Comparison of ENCODE assay signal across 16 mouse cellular contexts in genomic region chr3:132880826-132881225, GRCm38 (mm10).
A peak's percentile ranks its signal among the peaks of the same experiment; 100 is the strongest.
DNase-seq lines count a peak whose midpoint lies in the region; ATAC-seq lines count a peak whose summit lies in the region.
"Had no signal": no experiment of that assay in that cellular context is flagged by ENCODE, and none has a peak within 500 bp of the region (broad histone marks: within the 10 kb centered on the region; RNA-seq: fewer than 3 reads in every experiment).

No protein-coding gene starts in this region.

- no peak for ATAC-seq in kidney, embryonic 15.5 days (replicated peaks; ENCODE audit: low FRiP score)
- ATAC-seq in hindbrain, embryonic 15.5 days (ENCODE audit: low FRiP score, low read depth): no peak
- ATAC-seq in midbrain, embryonic 15.5 days (replicated peaks): no peak
- no peak for ATAC-seq in erythroid progenitor cell, adult 5-6 weeks (replicated peaks; ENCODE audit: low FRiP score, poor library complexity, severe bottlenecking)

- H3K36me3 ChIP-seq in kidney, embryonic 15.5 days: no peaks in the 10 kb centered on the region
- H3K36me3 ChIP-seq in hindbrain, embryonic 15.5 days: no peaks in the 10 kb centered on the region
- no peaks in the 10 kb centered on the region for H3K36me3 ChIP-seq in midbrain, embryonic 15.5 days (replicated peaks)
- H3K36me3 ChIP-seq: G1E; heart, embryonic 15.5 days had no signal

- H3K27ac ChIP-seq in kidney, embryonic 15.5 days: peak overlapping the region; percentile 73
- H3K27ac ChIP-seq in hindbrain, embryonic 15.5 days (replicated peaks): no peak overlapping the region
- 0 out of 2 replicates have a peak overlapping the region, but pooled peaks have one; percentile 15 for H3K27ac ChIP-seq in midbrain, embryonic 15.5 days
- H3K27ac ChIP-seq: heart, embryonic 15.5 days had no signal

- no peak overlapping the region for H3K4me2 ChIP-seq in kidney, embryonic 15.5 days
- H3K4me2 ChIP-seq in hindbrain, embryonic 15.5 days: peak overlapping the region; percentile 20
- H3K4me2 ChIP-seq in midbrain, embryonic 15.5 days: peak overlapping the region; percentile 18; the same call in 1 of the 2 replicates
- H3K4me2 ChIP-seq: heart, embryonic 15.5 days; liver, embryonic 11.5 days had no signal

- H3K9ac ChIP-seq in kidney, embryonic 15.5 days: no peak overlapping the region
- H3K9ac ChIP-seq in hindbrain, embryonic 15.5 days: no peak overlapping the region
- no peak overlapping the region for H3K9ac ChIP-seq in midbrain, embryonic 15.5 days
- H3K9ac ChIP-seq: heart, embryonic 15.5 days had no signal

- H3K27me3 ChIP-seq in kidney, embryonic 15.5 days: no peaks in the 10 kb centered on the region
- no peaks in the 10 kb centered on the region for H3K27me3 ChIP-seq in hindbrain, embryonic 15.5 days
- H3K27me3 ChIP-seq in midbrain, embryonic 15.5 days (replicated peaks): no peaks in the 10 kb centered on the region
- H3K27me3 ChIP-seq: heart, embryonic 15.5 days had no signal

- WGBS in kidney, embryonic 15.5 days: 65% methylated on average over 9 of the region's 9 CpGs
- 45% methylated on average over 9 of the region's 9 CpGs for WGBS in hindbrain, embryonic 15.5 days
- WGBS in midbrain, embryonic 15.5 days: 51% methylated on average over 9 of the region's 9 CpGs

- no peaks in the 10 kb centered on the region for H3K9me3 ChIP-seq in kidney, embryonic 15.5 days (replicated peaks)
- no peaks in the 10 kb centered on the region for H3K9me3 ChIP-seq in hindbrain, embryonic 15.5 days
- H3K9me3 ChIP-seq in midbrain, embryonic 15.5 days: no peaks in the 10 kb centered on the region
- H3K9me3 ChIP-seq: G1E; heart, embryonic 15.5 days had no signal

- no peak for DNase-seq in kidney, postnatal 25 days
- DNase-seq in lung, postnatal 10 days: peak; percentile 42
- no peak for DNase-seq in layer of hippocampus, adult 11-12 months (ENCODE audit: low spot score)
- DNase-seq in layer of hippocampus, postnatal 25 days (ENCODE audit: extremely low spot score in 1 of 2, low spot score in 1 of 2): no peak
- DNase-seq: adrenal gland, adult 2 months; cerebellum, adult 9-10 months; kidney, adult 8-10 months; right cerebral cortex, adult 18-20 months; thymus, postnatal 36 days had no signal

- H3K4me1 ChIP-seq in kidney, embryonic 15.5 days: peaks cover 36% of the 10 kb centered on the region
- H3K4me1 ChIP-seq in hindbrain, embryonic 15.5 days (replicated peaks): 0 out of 2 replicates have a peak, but pooled peaks cover 5% of the 10 kb centered on the region
- no peaks in the 10 kb centered on the region; the same call in 1 of the 2 replicates for H3K4me1 ChIP-seq in midbrain, embryonic 15.5 days

- H3K4me3 ChIP-seq in kidney, embryonic 15.5 days (replicated peaks): no peak overlapping the region
- no peak overlapping the region for H3K4me3 ChIP-seq in hindbrain, embryonic 15.5 days
- no peak overlapping the region for H3K4me3 ChIP-seq in midbrain, embryonic 15.5 days
- H3K4me3 ChIP-seq: heart, embryonic 15.5 days had no signal
